Mouse (Mus musculus): ENCODE results near the gene Alkbh4.

The Alkbh4 gene

GRCm38 (mm10) chr5:136181197-136181596 lies 45.3 kb downstream of the Alkbh4 start:
- no peak for DNase-seq (ENCODE audit: low spot score in 2 of 2)

GRCm38 (mm10) chr5:136182049-136182448 lies 46.1 kb downstream of the Alkbh4 start:
- no peak for DNase-seq (ENCODE audit: low spot score in 2 of 2)

DNA sequence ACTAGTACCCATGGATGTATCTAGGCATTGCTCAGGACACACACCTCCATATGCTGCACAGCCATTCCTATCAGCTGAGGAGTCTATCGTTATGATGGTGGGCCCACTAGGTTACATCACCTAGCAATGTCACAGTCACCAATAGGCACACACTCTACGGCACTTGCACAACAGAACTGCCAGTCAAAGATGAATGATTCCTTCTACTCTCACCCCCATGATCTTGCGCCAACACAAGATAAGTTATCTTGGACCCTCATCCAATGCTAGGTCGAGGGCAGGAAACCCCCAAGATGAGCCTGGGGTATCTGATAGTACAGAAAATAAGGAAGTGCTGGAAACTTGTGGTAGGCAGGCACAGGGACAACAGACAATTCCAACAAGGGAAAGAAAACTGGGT lies 46.9 kb downstream of the Alkbh4 start:
- no peak for DNase-seq (ENCODE audit: low spot score in 2 of 2)

- no peak for DNase-seq (ENCODE audit: low spot score in 2 of 2)
Measured at GRCm38 (mm10) chr5:136183766-136184165, 47.8 kb downstream of the Alkbh4 start.

GRCm38 (mm10) chr5:136186723-136187122 lies 50.8 kb downstream of the Alkbh4 start:
- peak; percentile 26 to 49 for DNase-seq (ENCODE audit: low spot score in 2 of 2)
